ENCODE assay signal across 12 mouse cellular contexts in the genomic region with DNA sequence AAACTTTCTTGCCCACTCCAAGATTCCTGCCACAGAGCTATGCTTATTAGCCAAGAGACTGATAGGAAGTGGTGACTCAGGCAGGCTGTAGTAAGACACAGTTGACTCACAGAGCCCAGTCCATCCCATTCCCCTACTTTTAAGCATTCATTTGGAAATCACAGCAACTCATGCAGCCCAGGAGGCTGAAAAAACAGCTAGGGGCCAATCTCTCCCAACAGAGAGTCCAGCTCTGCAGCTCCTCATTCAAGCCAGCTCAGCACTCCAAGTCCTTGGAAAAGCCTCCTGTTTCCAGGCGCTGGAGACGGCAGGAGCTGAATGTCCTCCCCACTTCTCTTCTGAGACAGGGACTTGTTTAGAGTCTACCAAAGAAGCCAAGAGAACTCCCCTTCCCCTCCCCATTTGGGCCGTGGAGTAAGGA. TPM values are rescaled to one million over a fixed set of nuclear protein-coding genes. Genes with fewer than 3 reads are reported as not detected.
DNase-seq lines count a peak whose midpoint lies in the region; ATAC-seq and TF ChIP-seq lines count a peak whose summit lies in the region.
"Had no signal": no experiment of that assay in that cellular context is flagged by ENCODE, and none has a peak within 500 bp of the region (broad histone marks: within the 10 kb centered on the region; RNA-seq: fewer than 3 reads in every experiment).

No protein-coding gene starts in this region.

- TF ChIP-seq CTCF in gastrocnemius, adult 2 months (IDR thresholded peaks at IDR 0.05), result no peak
- TF ChIP-seq CTCF in lung, embryonic 14.5 days (IDR thresholded peaks at IDR 0.05; ENCODE audit: low read depth), result no peak
- no peak for TF ChIP-seq CTCF in lung, adult 2 months (IDR thresholded peaks at IDR 0.05; ENCODE audit: insufficient read depth, low read length)
- TF ChIP-seq CTCF in small intestine, adult 2 months (IDR thresholded peaks at IDR 0.05; ENCODE audit: extremely low read depth, insufficient read length, insufficient replicate concordance, low read depth, low read length), result peak; percentile 14; the same call in 1 of the 2 replicates

- H3K4me2 ChIP-seq in lung, embryonic 14.5 days, result peak overlapping the region; percentile 25; the same call in 1 of the 2 replicates
- peak overlapping the region; percentile 83 for H3K4me2 ChIP-seq in intestine, embryonic 15.5 days (replicated peaks)
- H3K4me2 ChIP-seq: limb, embryonic 13.5 days; neural tube, embryonic 15.5 days had no signal

- peak; percentile 49 for DNase-seq in gastrocnemius, adult 2 months
- DNase-seq in gastrocnemius, postnatal 4 days (ENCODE audit: low spot score in 2 of 2), result no peak
- DNase-seq in lung, embryonic 14.5 days, result no peak
- DNase-seq in lung, adult 2 months, result no peak
- no peak for DNase-seq in neural tube, embryonic 10.5 days (ENCODE audit: extremely low spot score, low spot score)
- DNase-seq in adrenal gland, adult 8-10 months, result no peak

- WGBS in lung, embryonic 14.5 days, result 45% methylated on average over 3 of the region's 3 CpGs
- WGBS in lung, adult 2 months, result 40% methylated on average over 3 of the region's 3 CpGs
- 46% methylated on average over 3 of the region's 3 CpGs for WGBS in intestine, embryonic 15.5 days
- WGBS in small intestine, adult 2 months, result 12% methylated on average over 3 of the region's 3 CpGs

- H3K27me3 ChIP-seq in lung, embryonic 14.5 days (ENCODE audit: insufficient read depth, low read length), result no peaks in the 10 kb centered on the region
- no peaks in the 10 kb centered on the region for H3K27me3 ChIP-seq in intestine, embryonic 15.5 days (replicated peaks)
- H3K27me3 ChIP-seq in small intestine, adult 2 months (ENCODE audit: control insufficient read depth, insufficient read depth, low read length), result no peaks in the 10 kb centered on the region

- H3K4me3 ChIP-seq in gastrocnemius, adult 2 months, result peak overlapping the region; percentile 52
- H3K4me3 ChIP-seq in lung, embryonic 14.5 days (ENCODE audit: low read depth, low read length), result no peak overlapping the region
- H3K4me3 ChIP-seq in lung, adult 2 months (replicated peaks; ENCODE audit: extremely low read depth, low read depth, low read length), result no peak overlapping the region
- peak overlapping the region; percentile 3; the same call in 1 of the 2 replicates for H3K4me3 ChIP-seq in intestine, embryonic 15.5 days (replicated peaks)
- peak overlapping the region; percentile 33 for H3K4me3 ChIP-seq in small intestine, adult 2 months (ENCODE audit: low read depth, low read length)
- H3K4me3 ChIP-seq: forebrain, embryonic 10.5 days; limb, embryonic 13.5 days; neural tube, embryonic 15.5 days had no signal

- no peak for TF ChIP-seq POLR2A in lung, adult 2 months (IDR thresholded peaks at IDR 0.05; ENCODE audit: borderline replicate concordance, extremely low read depth, low read depth, low read length)
- no peak for TF ChIP-seq POLR2A in small intestine, adult 2 months (IDR thresholded peaks at IDR 0.05; ENCODE audit: low read depth, low read length)

- intact Hi-C loops in gastrocnemius, adult 2 months (cut with DNase I), result no loop called here

- H3K27ac ChIP-seq in gastrocnemius, adult 2 months, result peak overlapping the region; percentile 97
- no peak overlapping the region for H3K27ac ChIP-seq in lung, embryonic 14.5 days (ENCODE audit: low read depth)
- H3K27ac ChIP-seq in intestine, embryonic 15.5 days, result peak overlapping the region; percentile 93
- H3K27ac ChIP-seq in small intestine, adult 2 months (ENCODE audit: insufficient read depth, low read depth, low read length), result peak overlapping the region; percentile 98
- H3K27ac ChIP-seq: forebrain, embryonic 10.5 days; limb, embryonic 13.5 days; neural tube, embryonic 15.5 days had no signal

- H3K9me3 ChIP-seq in lung, embryonic 14.5 days (ENCODE audit: low read depth, low read length), result no peaks in the 10 kb centered on the region
- H3K9me3 ChIP-seq in intestine, embryonic 15.5 days, result no peaks in the 10 kb centered on the region
- H3K9me3 ChIP-seq: forebrain, embryonic 10.5 days; limb, embryonic 13.5 days; neural tube, embryonic 15.5 days had no signal

- H3K9ac ChIP-seq in lung, embryonic 14.5 days, result no peak overlapping the region
- H3K9ac ChIP-seq in intestine, embryonic 15.5 days, result no peak overlapping the region
- H3K9ac ChIP-seq: limb, embryonic 13.5 days; neural tube, embryonic 15.5 days had no signal

- ATAC-seq in lung, embryonic 14.5 days (ENCODE audit: insufficient read depth), result no peak
- no peak for ATAC-seq in intestine, embryonic 15.5 days

- H3K36me3 ChIP-seq in lung, embryonic 14.5 days (ENCODE audit: insufficient read depth), result no peaks in the 10 kb centered on the region
- no peaks in the 10 kb centered on the region for H3K36me3 ChIP-seq in intestine, embryonic 15.5 days
- H3K36me3 ChIP-seq in small intestine, adult 2 months (ENCODE audit: control insufficient read depth, insufficient read depth, low read length), result peaks cover 6% of the 10 kb centered on the region; the same call in 1 of the 2 replicates
- H3K36me3 ChIP-seq: forebrain, embryonic 10.5 days; limb, embryonic 13.5 days; neural tube, embryonic 15.5 days had no signal

- peaks cover 43% of the 10 kb centered on the region for H3K4me1 ChIP-seq in lung, embryonic 14.5 days (ENCODE audit: insufficient read depth)
- peaks cover 2% of the 10 kb centered on the region; the same call in 1 of the 2 replicates for H3K4me1 ChIP-seq in lung, adult 2 months (ENCODE audit: control insufficient read depth, insufficient read depth, low read length)
- H3K4me1 ChIP-seq in intestine, embryonic 15.5 days (replicated peaks), result peaks cover 56% of the 10 kb centered on the region
- peaks cover 54% of the 10 kb centered on the region for H3K4me1 ChIP-seq in small intestine, adult 2 months (ENCODE audit: control insufficient read depth, insufficient read depth, insufficient read length, low read length)

RNA-seq across cellular contexts. Expression of a gene that starts 4.7 kb away (rescaled TPM):
- total RNA-seq in gastrocnemius, adult 2 months (2021), result 10 to 100 TPM; 39.8 to 95.4 TPM
- 10 to 100 TPM; 58.1 to 60.1 TPM for total RNA-seq in gastrocnemius, postnatal 4 days (2021)
- polyA plus RNA-seq in lung, embryonic 14.5 days (2014; fragmentation: Nextera tagmentation; extraction: Ambion mirVana), result 101 and 103 TPM in 2 replicates
- 75.1 and 91.1 TPM in 2 replicates for polyA plus RNA-seq in lung, adult 2 months (2012; rRNA removed)
- polyA plus RNA-seq in intestine, embryonic 15.5 days (2015; fragmentation: Nextera tagmentation; extraction: Ambion mirVana), result 120 and 126 TPM in 2 replicates
- 21.3 and 52.2 TPM in 2 replicates for polyA plus RNA-seq in small intestine, adult 2 months (2012; rRNA removed)
- 100 to 1,000 TPM in 2 of 4 experiments, 10 to 100 TPM in 2; 89.0 to 114 (median 105) TPM for total RNA-seq in adrenal gland, adult 8-10 months (2022)

RNA-seq across cellular contexts. Expression of a gene that starts 17.8 kb away (rescaled TPM):
- total RNA-seq in gastrocnemius, adult 2 months (2021), result 10 to 100 TPM; 21.7 to 24.7 TPM
- 10 to 100 TPM; 20.8 to 22.2 TPM for total RNA-seq in gastrocnemius, postnatal 4 days (2021)
- 65.6 and 68.7 TPM in 2 replicates for polyA plus RNA-seq in lung, embryonic 14.5 days (2014; fragmentation: Nextera tagmentation; extraction: Ambion mirVana)
- polyA plus RNA-seq in lung, adult 2 months (2012; rRNA removed), result 89.8 and 133 TPM in 2 replicates
- polyA plus RNA-seq in intestine, embryonic 15.5 days (2015; fragmentation: Nextera tagmentation; extraction: Ambion mirVana), result 51.1 and 61.9 TPM in 2 replicates
- polyA plus RNA-seq in small intestine, adult 2 months (2012; rRNA removed), result 187 and 276 TPM in 2 replicates
- total RNA-seq in adrenal gland, adult 8-10 months (2022), result 10 to 100 TPM; 26.2 to 34.8 (median 30.9) TPM

RNA-seq across cellular contexts. Expression of a gene that starts 21.8 kb away (rescaled TPM):
- total RNA-seq in gastrocnemius, adult 2 months (2021), result 1 to 10 TPM; 7.6 to 9.4 TPM
- 1 to 10 TPM in 1 of 2 experiments, under 1 TPM in 1; 0.96 to 1.9 TPM for total RNA-seq in gastrocnemius, postnatal 4 days (2021)
- 14.4 and 14.9 TPM in 2 replicates for polyA plus RNA-seq in lung, embryonic 14.5 days (2014; fragmentation: Nextera tagmentation; extraction: Ambion mirVana)
- polyA plus RNA-seq in lung, adult 2 months (2012; rRNA removed), result 47.7 and 52.2 TPM in 2 replicates
- 9.4 and 18.5 TPM in 2 replicates for polyA plus RNA-seq in intestine, embryonic 15.5 days (2015; fragmentation: Nextera tagmentation; extraction: Ambion mirVana)
- polyA plus RNA-seq in small intestine, adult 2 months (2012; rRNA removed), result 35.0 and 79.8 TPM in 2 replicates
- 1 to 10 TPM in 3 of 4 experiments, not detected in 1; 2.3 to 7.3 (median 4.6) TPM for total RNA-seq in adrenal gland, adult 8-10 months (2022)
- total RNA-seq: hematopoietic stem cell, adult 5-6 weeks had no signal

RNA-seq across cellular contexts. Expression of a gene that starts 34.1 kb away (rescaled TPM):
- 1 to 10 TPM in 1 of 2 experiments, under 1 TPM in 1; 0.56 to 1.7 TPM for total RNA-seq in gastrocnemius, adult 2 months (2021)
- 1 to 10 TPM; 5.5 to 6.0 TPM for total RNA-seq in gastrocnemius, postnatal 4 days (2021)
- polyA plus RNA-seq in lung, embryonic 14.5 days (2014; fragmentation: Nextera tagmentation; extraction: Ambion mirVana), result 5.5 and 6.7 TPM in 2 replicates
- 78.0 and 80.1 TPM in 2 replicates for polyA plus RNA-seq in lung, adult 2 months (2012; rRNA removed)
- 9.3 and 11.0 TPM in 2 replicates for polyA plus RNA-seq in intestine, embryonic 15.5 days (2015; fragmentation: Nextera tagmentation; extraction: Ambion mirVana)
- 0.49 and 2.7 TPM in 2 replicates for polyA plus RNA-seq in small intestine, adult 2 months (2012; rRNA removed)
- under 1 TPM; 0.38 to 0.81 (median 0.67) TPM for total RNA-seq in adrenal gland, adult 8-10 months (2022)
- total RNA-seq: hematopoietic stem cell, adult 5-6 weeks had no signal
- polyA plus RNA-seq: forebrain, embryonic 10.5 days had no signal

RNA-seq across cellular contexts. Expression of a gene that starts 34.5 kb away (rescaled TPM):
- not detected for total RNA-seq in gastrocnemius, adult 2 months (2021)
- total RNA-seq in gastrocnemius, postnatal 4 days (2021), result not detected
- not detected in 2 replicates for polyA plus RNA-seq in lung, embryonic 14.5 days (2014; fragmentation: Nextera tagmentation; extraction: Ambion mirVana)
- not detected in 2 replicates for polyA plus RNA-seq in lung, adult 2 months (2012; rRNA removed)
- polyA plus RNA-seq in intestine, embryonic 15.5 days (2015; fragmentation: Nextera tagmentation; extraction: Ambion mirVana), result not detected in 2 replicates
- polyA plus RNA-seq in small intestine, adult 2 months (2012; rRNA removed), result not detected in 2 replicates
- not detected for total RNA-seq in adrenal gland, adult 8-10 months (2022)
- total RNA-seq: hematopoietic stem cell, adult 5-6 weeks had no signal
- polyA plus RNA-seq: forebrain, embryonic 10.5 days; limb, embryonic 13.5 days; neural tube, embryonic 15.5 days had no signal

Comparison
In these comparisons a context has a peak if more than half of its experiments do, and no peak if none do; other contexts are left out.
1. H3K4me3 ChIP-seq: peak in gastrocnemius, adult 2 months (single experiment), intestine, embryonic 15.5 days (single experiment) and small intestine, adult 2 months (single experiment); none in lung, embryonic 14.5 days (single experiment) and lung, adult 2 months (single experiment).